Comparison of ENCODE assay signal across 13 mouse cellular contexts in genomic region chr15:96588996-96589657, GRCm38 (mm10).
"Had no signal": no experiment of that assay in that cellular context is flagged by ENCODE, and none has a peak within 500 bp of the region (broad histone marks: within the 10 kb centered on the region; RNA-seq: fewer than 3 reads in every experiment).

No protein-coding gene starts in this region.

- H3K27ac ChIP-seq: left cerebral cortex, adult 2 months; limb, embryonic 10.5 days; liver, embryonic 15.5 days; neural tube, embryonic 12.5 days had no signal

- DNase-seq: kidney, adult 11 months; kidney, adult 9 months; kidney, postnatal 10 days; lung, adult 2 months; lung, postnatal 36 days; right cerebral cortex, postnatal 14 days; thymus, postnatal 36 days had no signal

- H3K27me3 ChIP-seq: liver, embryonic 15.5 days; neural tube, embryonic 12.5 days had no signal

- H3K9me3 ChIP-seq: limb, embryonic 10.5 days; liver, embryonic 15.5 days; neural tube, embryonic 12.5 days had no signal

- H3K4me3 ChIP-seq: left cerebral cortex, adult 2 months; limb, embryonic 10.5 days; liver, embryonic 15.5 days; neural tube, embryonic 12.5 days had no signal

- H3K4me2 ChIP-seq: liver, embryonic 11.5 days; liver, embryonic 15.5 days; neural tube, embryonic 12.5 days had no signal

- H3K9ac ChIP-seq: liver, embryonic 15.5 days; neural tube, embryonic 12.5 days had no signal

- ATAC-seq: lung, postnatal 0 days had no signal
